Mouse (Mus musculus) myocyte (in vitro differentiated cells): ENCODE data around the gene Zdhhc12.

ENCODE experiments used
- CEBPB ChIP-seq: IDR thresholded peaks from 2 replicates; pipeline ENCODE4 v1.6.1; 2011; ENCODE audit warnings: mild to moderate bottlenecking, moderate library complexity; ENCODE audit not compliant: poor library complexity, insufficient read depth, severe bottlenecking
- E2F4 ChIP-seq: IDR thresholded peaks from one replicate; pipeline ENCODE4 v1.6.1; 2011; ENCODE audit warnings: mild to moderate bottlenecking, control low read depth, moderate library complexity; ENCODE audit not compliant: insufficient read depth
- MAX ChIP-seq: IDR thresholded peaks from one replicate; pipeline ENCODE4 v1.6.1; 2011; ENCODE audit warnings: low read depth, mild to moderate bottlenecking, control low read depth
- MYOD1 ChIP-seq, 3 experiments: IDR thresholded peaks; one replicate each; pipeline ENCODE4 v1.6.1; 2011; ENCODE audit warnings: control low read depth in 2 of 3, low read depth in 2 of 3, mild to moderate bottlenecking in 2 of 3, moderate library complexity in 1 of 3; ENCODE audit not compliant: insufficient read length in 2 of 3, control insufficient read depth in 1 of 3
- MYOG ChIP-seq, 3 experiments: IDR thresholded peaks; one replicate each; pipeline ENCODE4 v1.6.1; 2011; ENCODE audit warnings: control low read depth in 2 of 3, low read depth in 2 of 3, mild to moderate bottlenecking in 2 of 3; ENCODE audit not compliant: insufficient read length in 2 of 3, control insufficient read depth in 1 of 3, insufficient read depth in 1 of 3
- POLR2A ChIP-seq: IDR thresholded peaks from one replicate; pipeline ENCODE4 v1.6.1; 2011; ENCODE audit warnings: low read depth, mild to moderate bottlenecking, control low read depth, moderate library complexity; ENCODE audit not compliant: insufficient read length
- POLR2AphosphoS2 ChIP-seq: IDR thresholded peaks from one replicate; pipeline ENCODE4 v1.6.1; 2011; ENCODE audit warnings: low read depth, control low read depth; ENCODE audit not compliant: insufficient read length
- REST ChIP-seq: IDR thresholded peaks from one replicate; pipeline ENCODE4 v1.6.1; 2011; ENCODE audit warnings: mild to moderate bottlenecking, control low read depth, moderate library complexity; ENCODE audit not compliant: insufficient read depth, insufficient read length
- SRF ChIP-seq: IDR thresholded peaks from one replicate; pipeline ENCODE4 v1.6.1; 2011; ENCODE audit warnings: low read depth; ENCODE audit not compliant: control insufficient read depth, insufficient read length
- TCF12 ChIP-seq: IDR thresholded peaks from one replicate; pipeline ENCODE4 v1.6.1; 2011; ENCODE audit warnings: mild to moderate bottlenecking, control low read depth; ENCODE audit not compliant: poor library complexity, insufficient read depth, severe bottlenecking
- USF1 ChIP-seq: IDR thresholded peaks from one replicate; pipeline ENCODE4 v1.6.1; 2011; ENCODE audit warnings: low read depth, mild to moderate bottlenecking, control low read depth, moderate library complexity

DNA sequence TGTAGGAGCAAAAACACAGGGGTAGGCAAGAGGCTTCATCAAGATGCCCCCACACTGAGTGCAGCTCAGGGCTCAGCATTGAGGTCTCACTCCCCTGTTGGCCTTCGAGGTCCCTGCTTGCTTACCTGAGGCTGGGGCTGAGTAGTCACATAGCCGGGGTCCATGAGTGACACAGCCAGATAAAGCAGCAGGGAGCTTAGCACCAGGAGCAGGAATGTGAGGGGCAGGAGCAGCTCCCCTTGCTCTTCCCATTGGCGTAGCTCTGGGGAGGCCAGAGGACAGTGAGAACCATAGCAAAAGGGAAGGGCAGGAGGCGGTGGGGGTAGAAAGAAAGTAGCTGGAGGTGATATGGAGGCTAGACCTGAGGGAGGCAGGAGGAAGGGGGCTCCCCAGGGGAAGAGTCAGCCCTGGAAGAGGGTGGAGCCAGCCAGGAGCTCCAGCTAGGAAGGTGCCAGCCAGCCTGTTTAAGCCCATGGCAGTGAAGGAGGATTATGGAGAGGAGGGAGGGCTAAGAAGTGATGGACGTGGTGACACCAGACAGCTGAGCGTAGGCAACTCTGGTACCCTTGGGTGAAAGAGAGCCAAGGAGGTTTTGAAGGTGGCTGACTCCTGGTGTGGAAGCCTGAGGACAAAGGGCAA, 1.0 kb downstream of the Zdhhc12 start:
- TF ChIP-seq USF1: no peak
- no peak for TF ChIP-seq POLR2A
- TF ChIP-seq POLR2AphosphoS2: no peak
- no peak for TF ChIP-seq MYOD1 (IDR thresholded peaks at IDR 0.05; ENCODE audit: control insufficient read depth in 1 of 3, insufficient read length in 2 of 3, low read depth in 2 of 3)
- TF ChIP-seq E2F4: no peak
- no peak for TF ChIP-seq REST
- TF ChIP-seq CEBPB: no peak
- TF ChIP-seq TCF12: no peak
- TF ChIP-seq MYOG (IDR thresholded peaks at IDR 0.05; ENCODE audit: control insufficient read depth in 1 of 3, insufficient read depth in 1 of 3, insufficient read length in 2 of 3, low read depth in 2 of 3): no peak
- no peak for TF ChIP-seq MAX
- no peak for TF ChIP-seq SRF
